In genomic region chr4:99600741-99601140, GRCm38 (mm10) we compare ENCODE assay signal across 9 mouse cellular contexts. TPM values are rescaled to one million over a fixed set of nuclear protein-coding genes. Genes with fewer than 3 reads are reported as not detected.
A peak's percentile ranks its signal among the peaks of the same experiment; 100 is the strongest.
DNase-seq lines count a peak whose midpoint lies in the region; ATAC-seq and TF ChIP-seq lines count a peak whose summit lies in the region.
"Had no signal": no experiment of that assay in that cellular context is flagged by ENCODE, and none has a peak within 500 bp of the region (broad histone marks: within the 10 kb centered on the region; RNA-seq: fewer than 3 reads in every experiment).

No protein-coding gene starts in this region.

- H3K27me3 ChIP-seq in hindbrain, embryonic 16.5 days (replicated peaks; ENCODE audit: control insufficient read depth, insufficient read depth, low read length): no peaks in the 10 kb centered on the region
- H3K27me3 ChIP-seq in hindbrain, embryonic 10.5 days (ENCODE audit: insufficient read depth, poor library complexity, severe bottlenecking): peaks cover 24% of the 10 kb centered on the region
- no peaks in the 10 kb centered on the region for H3K27me3 ChIP-seq in liver, postnatal 0 days (ENCODE audit: insufficient read depth, low read length)

- TF ChIP-seq EP300 in liver, postnatal 0 days (IDR thresholded peaks at IDR 0.05; ENCODE audit: low read depth): no peak

- H3K4me1 ChIP-seq in hindbrain, embryonic 16.5 days (ENCODE audit: control insufficient read depth, insufficient read depth, low read depth, low read length): no peaks in the 10 kb centered on the region; the same call in 1 of the 2 replicates
- H3K4me1 ChIP-seq in hindbrain, embryonic 10.5 days (replicated peaks): no peaks in the 10 kb centered on the region
- no peaks in the 10 kb centered on the region for H3K4me1 ChIP-seq in liver, postnatal 0 days (ENCODE audit: insufficient read depth)

- no peak overlapping the region for H3K27ac ChIP-seq in hindbrain, embryonic 16.5 days (ENCODE audit: low read depth, low read length)
- H3K27ac ChIP-seq in hindbrain, embryonic 10.5 days: no peak overlapping the region
- H3K27ac ChIP-seq in liver, postnatal 0 days (ENCODE audit: low read depth): no peak overlapping the region

- DNase-seq in hindbrain, embryonic 10.5 days (ENCODE audit: low spot score): no peak
- DNase-seq in MEL-GATA-1-ER (ENCODE audit: extremely low read depth, low read depth): peak; percentile 4
- DNase-seq in embryo, embryonic 11 days: peak; percentile 40
- no peak for DNase-seq in liver, postnatal 0 days
- no peak for DNase-seq in gastrocnemius, adult 18-20 months (ENCODE audit: low spot score)
- no peak for DNase-seq in cerebellum, adult 18-20 months
- DNase-seq: layer of hippocampus, postnatal 36 days; lung, postnatal 10 days had no signal

- H3K9ac ChIP-seq in hindbrain, embryonic 16.5 days (ENCODE audit: low read depth, low read length): no peak overlapping the region
- no peak overlapping the region for H3K9ac ChIP-seq in liver, postnatal 0 days (replicated peaks)

- TF ChIP-seq CTCF in liver, postnatal 0 days (IDR thresholded peaks at IDR 0.05; ENCODE audit: low read depth): no peak

- WGBS in hindbrain, embryonic 16.5 days: 59% methylated on average over 10 of the region's 10 CpGs
- WGBS in hindbrain, embryonic 10.5 days: 64% methylated on average over 10 of the region's 10 CpGs
- WGBS in liver, postnatal 0 days (ENCODE audit: insufficient replicate concordance): 36% methylated on average over 10 of the region's 10 CpGs

- no peaks in the 10 kb centered on the region for H3K36me3 ChIP-seq in hindbrain, embryonic 16.5 days (ENCODE audit: control insufficient read depth, insufficient read depth, low read length)
- H3K36me3 ChIP-seq in hindbrain, embryonic 10.5 days: no peaks in the 10 kb centered on the region
- H3K36me3 ChIP-seq in liver, postnatal 0 days (replicated peaks; ENCODE audit: insufficient read depth, low read length): no peaks in the 10 kb centered on the region

- H3K4me3 ChIP-seq in hindbrain, embryonic 16.5 days (ENCODE audit: low read length): no peak overlapping the region
- no peak overlapping the region for H3K4me3 ChIP-seq in hindbrain, embryonic 10.5 days
- H3K4me3 ChIP-seq in liver, postnatal 0 days (ENCODE audit: low read depth, low read length): no peak overlapping the region

- peak overlapping the region; percentile 17; the same call in 1 of the 2 replicates for H3K4me2 ChIP-seq in hindbrain, embryonic 16.5 days (ENCODE audit: low read length)
- H3K4me2 ChIP-seq in liver, postnatal 0 days (ENCODE audit: low read depth, low read length): peak overlapping the region; percentile 27; the same call in 1 of the 2 replicates

- ATAC-seq in hindbrain, embryonic 16.5 days: no peak
- no peak for ATAC-seq in liver, postnatal 0 days

- no peaks in the 10 kb centered on the region for H3K9me3 ChIP-seq in hindbrain, embryonic 16.5 days (ENCODE audit: control insufficient read depth, low read length)
- H3K9me3 ChIP-seq in hindbrain, embryonic 10.5 days: no peaks in the 10 kb centered on the region
- no peaks in the 10 kb centered on the region for H3K9me3 ChIP-seq in liver, postnatal 0 days (ENCODE audit: low read length)

RNA-seq across cellular contexts. Expression of gene Foxd3, which starts 55.4 kb away (rescaled TPM):
- polyA plus RNA-seq in hindbrain, embryonic 16.5 days (2015; fragmentation: Nextera tagmentation; extraction: Ambion mirVana): 1.4 and 1.5 TPM in 2 replicates
- polyA plus RNA-seq in hindbrain, embryonic 10.5 days (2016; fragmentation: Nextera tagmentation; extraction: Ambion mirVana): 0.50 and 1.1 TPM in 2 replicates
- polyA plus RNA-seq in liver, postnatal 0 days (2015; fragmentation: Nextera tagmentation; extraction: Ambion mirVana): not detected in 2 replicates
- total RNA-seq in gastrocnemius, adult 18-20 months (2021): 1 to 10 TPM; 1.1 to 1.6 TPM
- total RNA-seq: layer of hippocampus, postnatal 36 days had no signal

Comparison
In these comparisons a context has a peak if more than half of its experiments do, and no peak if none do; other contexts are left out.
1. DNase-seq: peak in MEL-GATA-1-ER (single experiment) and embryo, embryonic 11 days (single experiment); none in hindbrain, embryonic 10.5 days (single experiment), liver, postnatal 0 days (single experiment), gastrocnemius, adult 18-20 months (single experiment) and cerebellum, adult 18-20 months (0 of 2).